Mouse (Mus musculus): ENCODE results near the gene Olfr1135.

Olfr1135 gene

DNA sequence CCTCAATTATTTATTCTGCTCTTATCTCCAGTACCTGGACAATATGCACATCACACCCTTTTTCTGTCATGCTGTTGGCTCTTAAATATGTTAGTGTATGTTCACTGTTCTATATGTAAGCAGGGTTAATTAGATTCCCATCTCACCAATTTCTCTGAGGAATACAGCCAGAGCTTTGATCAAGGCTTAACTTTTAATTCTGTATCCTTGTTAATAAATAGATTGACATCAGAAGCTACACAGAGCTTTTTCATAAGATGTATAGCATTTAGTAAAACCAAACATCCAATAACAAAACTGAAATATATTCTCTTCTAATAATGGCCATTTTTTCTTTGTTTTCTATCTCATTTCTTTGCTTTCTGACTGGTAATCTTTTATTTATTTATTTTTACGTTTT lies at the start of gene Olfr1135:
Olfr1135 (minus strand) TSS at position 101 of the 400 bp plus-strand sequence.
- no peak for DNase-seq (ENCODE audit: low spot score)

- DNase-seq (ENCODE audit: low spot score) = no peak
Measured at GRCm38 (mm10) chr2:87713079-87713478, 39.6 kb upstream of the Olfr1135 start, which contains the start of gene Olfr1137. TSS of gene Olfr1137 (minus strand) at chr2:87713179.

GRCm38 (mm10) chr2:87693847-87694246 lies 20.4 kb upstream of the Olfr1135 start, which contains the start of gene Olfr1136:
TSS of gene Olfr1136 (minus strand) at chr2:87693947.
- DNase-seq (ENCODE audit: low spot score) = no peak

- no peak for DNase-seq (ENCODE audit: low spot score)
Measured at GRCm38 (mm10) chr2:87658360-87658759, 15.1 kb downstream of the Olfr1135 start, which contains the start of gene Olfr1134. TSS of gene Olfr1134 (minus strand) at chr2:87658460.

- DNase-seq (ENCODE audit: low spot score) = no peak
Measured at GRCm38 (mm10) chr2:87647274-87647673, 26.2 kb downstream of the Olfr1135 start, which contains the start of gene Olfr1133. TSS of gene Olfr1133 (minus strand) at chr2:87647374.

DNA sequence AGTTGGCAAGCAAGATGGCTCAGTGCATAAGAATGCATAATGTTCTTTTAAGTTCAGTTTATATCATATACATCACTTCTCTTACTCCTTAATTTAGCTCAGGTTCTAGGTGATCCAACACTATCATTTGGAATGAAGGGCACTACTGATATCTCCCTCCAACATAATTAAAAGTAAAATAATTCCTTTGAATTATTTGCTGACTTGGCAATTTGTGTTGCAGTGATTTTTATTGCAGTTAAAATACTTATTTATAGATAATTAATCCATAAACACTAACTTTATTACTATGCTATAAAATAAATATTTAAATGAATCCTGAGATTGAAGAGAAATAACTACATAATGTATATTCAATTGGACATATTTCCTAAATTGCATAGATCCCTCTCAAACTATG lies 31.0 kb downstream of the Olfr1135 start:
- no peak for DNase-seq (ENCODE audit: low spot score)

- no peak for DNase-seq (ENCODE audit: low spot score)
Measured at GRCm38 (mm10) chr2:87637435-87637834, 36.0 kb downstream of the Olfr1135 start, which contains the start of gene Olfr1132. TSS of gene Olfr1132 (minus strand) at chr2:87637535.

DNA sequence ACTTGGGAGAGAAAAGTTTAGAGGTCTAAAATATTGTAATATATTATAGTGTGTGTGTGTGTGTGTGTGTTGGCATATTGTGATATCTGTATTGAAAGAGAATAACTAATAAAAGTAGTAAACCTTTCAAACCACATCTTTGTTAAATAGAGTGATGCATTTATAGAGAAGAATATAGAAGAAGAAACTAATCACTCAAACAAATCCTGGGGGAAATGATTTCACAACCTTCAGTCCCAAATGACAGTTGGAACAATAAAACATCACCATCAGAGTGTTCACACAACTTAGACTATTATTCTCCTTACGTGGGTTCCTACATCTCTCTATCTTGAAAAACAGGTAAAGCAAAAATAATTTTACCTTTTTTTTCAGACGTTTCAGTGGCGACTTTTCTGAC lies 46.7 kb downstream of the Olfr1135 start, which contains the start of gene Olfr1131:
Olfr1131 (plus strand) TSS at position 301 of the 400 bp plus-strand sequence.
- no peak for DNase-seq (ENCODE audit: low spot score)

All from c-Kit-positive CD71-positive TER-119-positive erythroid progenitor cells, embryonic 14.5 days (primary cell).